Mouse (Mus musculus): Measurements from ENCODE around the gene Pcgf6. TPM values are rescaled to one million over a fixed set of nuclear protein-coding genes. Genes with fewer than 3 reads are reported as not detected.
A peak's percentile ranks its signal among the peaks of the same experiment; 100 is the strongest.

Gene Pcgf6
- total and polyA plus RNA-seq, 2 experiments from 2014 or later: 20.9 to 33.3 TPM

DNA sequence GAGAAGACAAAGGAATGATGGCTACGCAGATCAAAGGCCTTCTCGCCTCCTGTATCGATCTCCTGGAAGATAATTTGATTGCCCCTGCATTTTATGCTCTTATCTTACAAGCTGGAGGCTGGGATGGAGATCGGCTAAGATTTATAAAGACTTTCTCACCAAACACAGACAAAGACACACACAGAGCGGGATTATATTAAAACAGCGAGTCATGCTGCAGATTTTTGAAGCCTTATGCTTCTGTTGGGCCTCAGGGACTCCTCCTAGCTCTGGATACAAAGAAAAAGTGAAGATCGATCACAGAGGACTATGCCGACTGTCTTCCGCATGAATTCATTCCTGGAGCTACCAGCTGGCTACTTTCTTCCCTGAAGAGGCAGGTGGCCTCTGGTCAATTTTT, 20.9 kb downstream of the Pcgf6 start:
- Histone ChIP-seq H3K4me3 (ENCODE audit: low read depth, low read length) (no peak overlapping the region), H3K27me3 (ENCODE audit: insufficient read depth, low read length) (no peaks in the 10 kb centered on the region), H3K9me3 (ENCODE audit: low read length) (no peaks in the 10 kb centered on the region), H3K4me1 (ENCODE audit: insufficient read depth) (no peaks in the 10 kb centered on the region), H3K27ac (ENCODE audit: low read depth, low read length) (no peak overlapping the region), H3K9ac (no peak overlapping the region), H3K36me3 (ENCODE audit: insufficient read depth) (peaks cover 28% of the 10 kb centered on the region), H3K4me2 (ENCODE audit: low read depth) (no peak overlapping the region)
- WGBS: 68% methylated on average over 9 of the region's 9 CpGs
- no peak for TF ChIP-seq CTCF (IDR thresholded peaks at IDR 0.05; ENCODE audit: low read depth)
- no peak for DNase-seq
- ATAC-seq: no peak

DNA sequence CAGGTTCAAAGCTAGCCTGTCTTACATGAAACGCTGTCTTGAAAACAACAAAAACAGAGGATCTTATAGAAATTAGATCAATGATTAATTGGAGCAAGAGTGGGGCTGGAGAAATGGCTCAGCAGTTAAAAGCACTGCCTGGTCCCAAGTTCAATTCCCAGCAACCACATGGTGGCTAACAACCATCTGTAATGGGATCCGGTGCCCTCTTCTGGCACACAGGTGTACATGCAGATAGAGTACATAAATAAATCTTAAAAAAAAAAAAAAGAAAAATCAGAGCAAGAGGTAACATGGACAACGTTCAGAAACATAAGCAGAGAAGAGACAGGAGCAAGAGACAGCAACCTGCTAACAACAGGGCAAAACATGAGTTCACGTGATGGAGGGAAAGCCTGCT, 24.2 kb downstream of the Pcgf6 start:
- ATAC-seq (no peak), DNase-seq (no peak)
- Histone ChIP-seq H3K27ac (ENCODE audit: low read depth, low read length) (no peak overlapping the region), H3K9ac (no peak overlapping the region), H3K4me1 (ENCODE audit: insufficient read depth) (no peaks in the 10 kb centered on the region), H3K4me3 (ENCODE audit: low read depth, low read length) (no peak overlapping the region), H3K9me3 (ENCODE audit: low read length) (no peaks in the 10 kb centered on the region), H3K4me2 (ENCODE audit: low read depth) (no peak overlapping the region), H3K36me3 (ENCODE audit: insufficient read depth) (peaks cover 41% of the 10 kb centered on the region), H3K27me3 (ENCODE audit: insufficient read depth, low read length) (no peaks in the 10 kb centered on the region)
- TF ChIP-seq CTCF (IDR thresholded peaks at IDR 0.05; ENCODE audit: low read depth): no peak
- WGBS: 86% methylated on average over 4 of the region's 4 CpGs

DNA sequence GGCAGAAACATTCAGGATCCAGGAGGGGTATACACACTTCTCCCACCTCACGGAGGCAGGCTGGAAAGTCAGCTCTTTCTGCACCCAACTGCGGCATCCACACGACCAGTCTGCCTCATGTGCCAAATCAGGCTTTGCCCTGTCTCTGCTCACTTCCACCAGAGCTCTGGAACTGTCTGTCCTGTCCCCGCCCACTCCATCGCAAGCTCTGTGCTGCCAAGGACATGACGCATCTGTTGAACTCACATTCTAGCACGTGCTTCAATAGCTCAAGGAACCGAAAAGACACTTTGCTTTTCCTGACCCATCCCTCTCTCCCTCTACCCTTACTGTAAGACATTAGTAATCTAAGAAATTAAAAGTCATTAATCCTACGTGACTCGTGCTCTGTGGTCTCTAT, 25.8 kb downstream of the Pcgf6 start:
- Histone ChIP-seq H3K4me3 (ENCODE audit: low read depth, low read length) (no peak overlapping the region), H3K27ac (ENCODE audit: low read depth, low read length) (no peak overlapping the region), H3K9ac (no peak overlapping the region), H3K4me1 (ENCODE audit: insufficient read depth) (no peaks in the 10 kb centered on the region), H3K4me2 (ENCODE audit: low read depth) (no peak overlapping the region), H3K36me3 (ENCODE audit: insufficient read depth) (peaks cover 46% of the 10 kb centered on the region), H3K27me3 (ENCODE audit: insufficient read depth, low read length) (no peaks in the 10 kb centered on the region), H3K9me3 (ENCODE audit: low read length) (no peaks in the 10 kb centered on the region)
- WGBS: 84% methylated on average over 10 of the region's 10 CpGs
- ATAC-seq (no peak), DNase-seq (no peak)
- no peak for TF ChIP-seq CTCF (IDR thresholded peaks at IDR 0.05; ENCODE audit: low read depth)

DNA sequence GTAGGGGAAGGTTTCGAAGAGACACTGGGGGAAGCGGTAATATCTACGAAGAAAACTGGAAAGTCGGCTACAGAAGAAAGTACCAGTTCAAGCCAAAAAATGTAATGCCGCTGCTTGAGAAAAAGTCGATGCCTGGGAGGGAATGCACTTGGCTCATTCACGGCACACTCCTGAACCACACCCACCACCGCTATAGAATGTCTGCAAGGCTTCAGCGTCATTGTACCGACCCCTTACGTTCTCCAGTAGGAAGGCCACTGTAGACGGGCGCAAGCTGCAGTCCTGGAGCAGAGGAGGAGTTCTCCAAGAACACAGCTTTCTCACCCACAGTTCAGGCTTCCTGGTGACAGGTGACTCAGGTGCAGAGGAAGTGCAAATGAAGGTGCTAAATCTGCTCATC, 27.2 kb downstream of the Pcgf6 start:
- ATAC-seq (no peak), DNase-seq (no peak)
- Histone ChIP-seq H3K27me3 (ENCODE audit: insufficient read depth, low read length) (no peaks in the 10 kb centered on the region), H3K4me3 (ENCODE audit: low read depth, low read length) (no peak overlapping the region), H3K4me2 (ENCODE audit: low read depth) (no peak overlapping the region), H3K4me1 (ENCODE audit: insufficient read depth) (no peaks in the 10 kb centered on the region), H3K27ac (ENCODE audit: low read depth, low read length) (no peak overlapping the region), H3K9me3 (ENCODE audit: low read length) (no peaks in the 10 kb centered on the region), H3K36me3 (ENCODE audit: insufficient read depth) (peaks cover 46% of the 10 kb centered on the region), H3K9ac (no peak overlapping the region)
- no peak for TF ChIP-seq CTCF (IDR thresholded peaks at IDR 0.05; ENCODE audit: low read depth)
- 88% methylated on average over 13 of the region's 13 CpGs for WGBS

DNA sequence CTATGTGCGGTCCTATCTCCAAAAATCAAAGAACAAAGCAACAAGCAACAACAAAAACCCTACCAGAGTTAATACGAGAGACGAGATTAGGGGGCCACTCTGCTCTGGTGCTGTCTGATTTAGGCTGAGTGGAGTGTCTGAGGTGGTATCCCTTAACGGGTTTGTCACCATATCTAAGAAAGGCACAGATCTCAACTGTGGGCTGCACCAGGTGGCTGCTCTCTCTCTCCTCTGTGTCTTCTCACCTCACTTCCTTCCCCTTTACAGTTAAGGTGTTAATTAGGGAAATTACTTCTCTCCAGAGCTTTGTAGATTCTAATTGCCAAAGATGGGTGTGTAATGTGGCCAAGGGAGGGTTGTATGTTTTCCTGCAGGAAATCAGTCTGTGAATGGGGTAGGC, 28.0 kb downstream of the Pcgf6 start:
- no peak for TF ChIP-seq CTCF (IDR thresholded peaks at IDR 0.05; ENCODE audit: low read depth)
- Histone ChIP-seq H3K4me1 (ENCODE audit: insufficient read depth) (0 out of 2 replicates have a peak, but pooled peaks cover 4% of the 10 kb centered on the region), H3K9ac (no peak overlapping the region), H3K9me3 (ENCODE audit: low read length) (no peaks in the 10 kb centered on the region), H3K4me2 (ENCODE audit: low read depth) (no peak overlapping the region), H3K27me3 (ENCODE audit: insufficient read depth, low read length) (no peaks in the 10 kb centered on the region), H3K4me3 (ENCODE audit: low read depth, low read length) (no peak overlapping the region), H3K27ac (ENCODE audit: low read depth, low read length) (no peak overlapping the region), H3K36me3 (ENCODE audit: insufficient read depth) (peaks cover 46% of the 10 kb centered on the region)
- ATAC-seq (no peak), DNase-seq (no peak)
- 90% methylated on average over 4 of the region's 4 CpGs for WGBS

DNA sequence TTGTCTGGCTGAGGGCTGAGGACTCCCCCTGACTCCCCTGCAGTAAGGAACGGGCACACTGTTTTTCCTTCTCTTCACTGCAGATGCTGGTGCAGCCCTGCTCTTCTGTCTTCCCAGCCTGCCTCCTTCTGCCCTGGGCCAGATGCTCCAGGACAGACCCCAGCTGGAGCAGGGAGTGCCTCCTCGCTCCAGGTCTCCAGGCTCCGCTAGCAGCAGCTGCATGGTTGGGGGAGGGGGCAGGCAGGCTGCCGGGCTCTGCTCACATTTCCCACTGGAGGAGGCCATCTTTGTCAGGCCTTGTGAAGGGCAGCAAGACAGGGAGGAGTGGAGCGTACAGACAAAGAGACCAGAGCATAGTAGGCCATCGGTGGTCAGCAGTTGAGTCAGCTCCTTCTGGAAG, 31.4 kb downstream of the Pcgf6 start:
- DNase-seq (no peak), ATAC-seq (no peak)
- no peaks in the 10 kb centered on the region for H3K27me3 ChIP-seq (ENCODE audit: insufficient read depth, low read length)
- WGBS: 21% methylated on average over 6 of the region's 6 CpGs
- H3K4me1 ChIP-seq (ENCODE audit: insufficient read depth): 0 out of 2 replicates have a peak, but pooled peaks cover 4% of the 10 kb centered on the region
- peak overlapping the region; percentile 88 for H3K4me3 ChIP-seq (ENCODE audit: low read depth, low read length)
- peak overlapping the region; percentile 22; the same call in 1 of the 2 replicates for H3K9ac ChIP-seq
- peaks cover 31% of the 10 kb centered on the region for H3K36me3 ChIP-seq (ENCODE audit: insufficient read depth)
- no peak overlapping the region for H3K27ac ChIP-seq (ENCODE audit: low read depth, low read length)
- no peaks in the 10 kb centered on the region for H3K9me3 ChIP-seq (ENCODE audit: low read length)
- no peak for TF ChIP-seq CTCF (IDR thresholded peaks at IDR 0.05; ENCODE audit: low read depth)
- peak overlapping the region; percentile 66 for H3K4me2 ChIP-seq (ENCODE audit: low read depth)

DNA sequence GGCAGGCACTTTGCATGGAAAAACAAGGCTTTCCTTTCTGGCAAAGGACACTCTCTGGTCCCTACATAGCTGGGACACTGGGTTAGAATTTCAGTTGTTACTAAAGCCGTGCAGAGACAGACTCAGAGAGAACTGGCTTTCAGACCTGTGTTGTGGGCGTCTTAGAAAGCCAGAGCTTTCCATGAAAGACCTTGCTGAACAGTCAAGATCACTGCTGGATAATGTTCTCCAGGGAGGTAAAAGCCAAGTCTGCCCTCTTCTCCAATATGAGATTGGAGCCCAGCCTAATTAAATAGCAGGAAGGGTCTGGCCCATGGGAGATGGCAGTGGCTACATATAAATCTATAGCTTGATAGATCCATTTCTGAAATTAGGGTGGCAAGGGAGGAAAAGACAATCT, 32.4 kb downstream of the Pcgf6 start:
- Histone ChIP-seq H3K4me2 (ENCODE audit: low read depth) (peak overlapping the region; percentile 66), H3K36me3 (ENCODE audit: insufficient read depth) (peaks cover 23% of the 10 kb centered on the region), H3K27me3 (ENCODE audit: insufficient read depth, low read length) (no peaks in the 10 kb centered on the region), H3K9ac (peak overlapping the region; percentile 96), H3K4me1 (ENCODE audit: insufficient read depth) (0 out of 2 replicates have a peak, but pooled peaks cover 4% of the 10 kb centered on the region), H3K27ac (ENCODE audit: low read depth, low read length) (0 out of 2 replicates have a peak overlapping the region, but pooled peaks have one; percentile 73), H3K4me3 (ENCODE audit: low read depth, low read length) (peak overlapping the region; percentile 88), H3K9me3 (ENCODE audit: low read length) (no peaks in the 10 kb centered on the region)
- DNase-seq (no peak), ATAC-seq (no peak)
- TF ChIP-seq CTCF (IDR thresholded peaks at IDR 0.05; ENCODE audit: low read depth): no peak
- 14% methylated on average over 2 of the region's 2 CpGs for WGBS

Data from forebrain, postnatal 0 days (tissue).